Mouse (Mus musculus) liver, embryonic 14.5 days (tissue): ENCODE data around the gene Sema4a. TPM values are rescaled to one million over a fixed set of nuclear protein-coding genes. Genes with fewer than 3 reads are reported as not detected.

ENCODE experiments used
- ATAC-seq: fragments of 200-750 bp; cut with Nextera tagmentation; 2 replicates; pipeline ENCODE4 v1.8.0; 2017; ENCODE audit warnings: moderate number of reproducible peaks, mild to moderate bottlenecking, moderate library complexity; ENCODE audit not compliant: insufficient read depth
- DNase-seq, 3 experiments: peaks; one replicate each; pipeline ENCODE4 v3.0.0-alpha.2; 2012 to 2013; ENCODE audit warnings: low read depth in 3 of 3, low spot score in 3 of 3
- H3K27ac ChIP-seq: fragments of 300-500 bp; sonication (generic); 2 replicates; pipeline ENCODE4 v1.5.1; 2014; ENCODE audit warnings: moderate library complexity, mild to moderate bottlenecking, control low read depth, inconsistent platforms
- H3K27me3 ChIP-seq: fragments of 300-500 bp; sonication (generic); 2 replicates; pipeline ENCODE4 v1.6.1; 2014; ENCODE audit warnings: mild to moderate bottlenecking, low read length, moderate library complexity; ENCODE audit not compliant: control insufficient read depth, insufficient read depth
- H3K36me3 ChIP-seq: fragments of 300-500 bp; sonication (generic); replicated peaks from 2 replicates; pipeline ENCODE4 v1.6.1; 2014; ENCODE audit warnings: low read depth; ENCODE audit not compliant: control insufficient read depth, insufficient read depth
- H3K4me1 ChIP-seq, 2 experiments: fragments of 200-500 bp in 1 of 2; fragments of 300-500 bp in 1 of 2; sonication (generic) in 1 of 2; replicated peaks; 2 replicates each; pipeline ENCODE4 v1.6.1; 2012 to 2014; ENCODE audit warnings: antibody characterized with exemption in 1 of 2, inconsistent platforms in 1 of 2, low read length in 1 of 2; ENCODE audit not compliant: control insufficient read depth in 2 of 2, insufficient read depth in 2 of 2
- H3K4me2 ChIP-seq: fragments of 300-500 bp; sonication (generic); 2 replicates; pipeline ENCODE4 v1.6.1; 2014; ENCODE audit warnings: low read depth, mild to moderate bottlenecking, control low read depth, moderate library complexity
- H3K4me3 ChIP-seq, 2 experiments: fragments of 200-500 bp in 1 of 2; fragments of 300-500 bp in 1 of 2; sonication (generic) in 1 of 2; 2 replicates each; pipeline ENCODE4 v1.5.1; 2012 to 2014; ENCODE audit warnings: low read depth in 2 of 2, low read length in 2 of 2, mild to moderate bottlenecking in 2 of 2, control low read depth in 1 of 2, inconsistent platforms in 1 of 2, moderate library complexity in 1 of 2; ENCODE audit not compliant: insufficient read depth in 1 of 2
- H3K9ac ChIP-seq: fragments of 300-500 bp; sonication (generic); replicated peaks from 2 replicates; pipeline ENCODE4 v1.6.1; 2014; ENCODE audit warnings: mild to moderate bottlenecking, control low read depth, moderate library complexity
- H3K9me3 ChIP-seq: fragments of 300-500 bp; sonication (generic); 2 replicates; pipeline ENCODE4 v1.6.1; 2016; ENCODE audit warnings: low read length, mixed read lengths; ENCODE audit not compliant: control insufficient read depth
- CTCF ChIP-seq: IDR thresholded peaks from 2 replicates; pipeline ENCODE4 v1.5.1; 2016; ENCODE audit warnings: antibody characterized with exemption, low read depth, control low read depth
- EP300 ChIP-seq: IDR thresholded peaks from 2 replicates; pipeline ENCODE4 v1.6.1; 2016; ENCODE audit warnings: antibody characterized with exemption, low read depth
- WGBS: fragments of 180-500 bp; shearing (Covaris S2); extraction: QIAGEN DNeasy Blood & Tissue Kit; methylation state at CpG from one replicate; pipeline ENCODE4 v1.1.7; 2014; ENCODE audit not compliant: insufficient replicate concordance; 5-methylcytosine and 5-hydroxymethylcytosine counted together
- polyA plus RNA-seq, 2 experiments: library from polyadenylated mRNA; depleted of rRNA in 1 of 2; stranded (reverse) in 1 of 2; unstranded in 1 of 2; fragments of >200 nt; fragmentation: Nextera tagmentation in 1 of 2; extraction: Ambion mirVana in 1 of 2; gene quantifications; 2 replicates each; pipeline versions ENCODE4 v1.2.1 to v1.2.3; 2012 to 2014

The Sema4a gene
- polyA plus RNA-seq, 2 experiments = 9.1 to 12.7 TPM

DNA sequence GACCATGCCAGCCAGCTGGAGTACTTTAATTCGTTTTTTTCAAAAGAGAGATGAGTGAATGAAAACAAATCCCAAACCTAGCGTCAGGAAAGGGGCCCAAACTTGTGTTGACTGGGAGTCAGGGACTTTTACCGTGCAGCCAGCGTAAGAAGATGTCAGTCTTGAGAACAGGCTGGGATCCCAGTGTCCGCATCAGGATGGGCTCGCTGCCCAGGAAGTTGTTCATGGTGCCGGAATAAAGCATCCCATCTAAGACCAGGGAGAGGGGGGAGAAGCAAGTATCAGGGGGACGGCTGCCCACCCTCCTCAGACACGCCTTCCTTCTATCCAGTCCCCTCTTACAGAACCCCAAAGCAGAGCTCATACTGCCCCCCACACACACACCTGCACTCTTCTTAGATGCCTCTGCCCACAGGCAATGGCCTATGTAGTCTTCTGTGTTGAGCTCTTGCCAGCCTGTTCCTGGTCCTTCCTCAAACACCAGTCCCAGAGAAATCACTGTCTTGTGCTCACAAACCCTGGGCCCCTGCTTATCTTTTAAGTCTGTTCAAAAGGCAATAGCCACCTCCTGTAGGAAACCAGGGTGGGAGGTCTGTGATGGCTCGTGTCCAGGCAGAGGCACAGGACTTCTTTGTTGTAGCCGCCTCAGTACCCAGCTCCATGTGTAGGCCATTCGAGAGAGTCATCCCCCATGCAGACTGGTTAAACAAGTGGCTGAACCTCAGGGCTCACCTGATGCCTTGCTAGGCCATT is 10.4 kb downstream of the Sema4a start:
- ATAC-seq (no peak), DNase-seq (no peak)
- no peak for TF ChIP-seq CTCF
- no peak for TF ChIP-seq EP300
- H3K36me3 ChIP-seq = no peaks in the 10 kb centered on the region
- H3K9me3 ChIP-seq = no peaks in the 10 kb centered on the region
- no peak overlapping the region for H3K4me2 ChIP-seq
- peaks cover 0 to 10% of the 10 kb centered on the region in 2 experiments; a peak in 1 of 4 replicates for H3K4me1 ChIP-seq
- H3K27me3 ChIP-seq = peaks cover 6% of the 10 kb centered on the region
- H3K27ac ChIP-seq = no peak overlapping the region
- no peak overlapping the region for H3K9ac ChIP-seq
- 66% methylated on average over 12 of the region's 12 CpGs for WGBS
- no peak overlapping the region for H3K4me3 ChIP-seq

DNA sequence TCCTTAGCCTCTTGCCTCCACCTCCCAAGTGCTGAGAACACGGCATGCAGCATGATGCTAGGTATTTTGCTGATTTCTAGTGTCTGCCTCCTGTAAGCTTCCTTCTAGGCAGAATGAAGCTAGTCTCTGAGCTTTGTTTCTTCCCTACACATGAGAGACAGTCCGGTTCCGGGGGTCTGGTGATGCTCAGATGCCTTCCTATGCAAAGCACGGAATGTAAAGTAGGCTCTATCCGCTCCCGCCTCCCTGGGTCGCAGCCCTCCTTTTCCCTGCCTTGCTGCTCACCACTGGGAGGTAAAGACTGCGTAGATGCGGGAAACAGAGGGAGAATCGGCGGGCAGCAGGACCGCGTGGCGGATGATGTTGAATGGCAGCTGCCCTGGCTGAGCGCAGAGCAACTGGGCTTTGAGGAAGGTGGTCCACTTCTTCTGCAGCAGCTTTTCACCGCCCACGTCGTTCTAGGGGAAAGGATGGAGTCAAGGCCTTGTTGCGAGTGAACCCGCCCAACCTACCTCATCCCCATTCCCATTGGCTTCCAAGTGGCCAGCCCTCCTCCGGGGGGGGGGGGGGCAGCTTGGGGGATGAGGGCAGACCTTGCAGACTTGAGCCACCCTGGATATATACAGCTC is 11.5 kb downstream of the Sema4a start:
- Histone ChIP-seq H3K9ac (no peak overlapping the region), H3K4me1 (peaks cover 0 to 8% of the 10 kb centered on the region in 2 experiments; a peak in 1 of 4 replicates), H3K4me2 (no peak overlapping the region), H3K36me3 (no peaks in the 10 kb centered on the region), H3K9me3 (no peaks in the 10 kb centered on the region), H3K4me3 (no peak overlapping the region), H3K27ac (no peak overlapping the region), H3K27me3 (peaks cover 6% of the 10 kb centered on the region; the same call in 1 of the 2 replicates)
- no peak for ATAC-seq
- 18% methylated on average over 21 of the region's 21 CpGs for WGBS
- DNase-seq = no peak
- TF ChIP-seq EP300 = no peak
- TF ChIP-seq CTCF = no peak

DNA sequence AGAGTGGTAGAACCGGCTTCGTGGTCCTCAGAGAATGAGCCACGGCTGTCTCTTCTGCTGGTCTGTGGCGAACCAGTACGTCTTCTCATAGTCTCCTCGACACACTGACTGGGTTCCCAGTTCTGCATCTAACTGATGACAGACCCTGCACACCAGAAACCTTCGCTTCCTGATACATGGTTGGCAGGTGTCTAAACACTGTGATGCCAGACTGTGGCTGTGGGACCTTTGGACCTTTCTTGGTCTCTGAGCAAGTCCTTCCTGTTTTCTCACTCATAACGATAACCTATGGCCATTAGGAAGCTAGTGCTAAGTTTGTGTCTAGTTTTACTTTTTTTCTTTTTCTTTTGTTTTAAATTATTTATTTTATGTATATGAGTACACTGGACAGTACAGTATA is 12.5 kb downstream of the Sema4a start:
- Histone ChIP-seq H3K4me1 (peaks cover 0 to 11% of the 10 kb centered on the region in 2 experiments; a peak in 1 of 4 replicates), H3K9ac (no peak overlapping the region), H3K4me3 (no peak overlapping the region), H3K9me3 (no peaks in the 10 kb centered on the region), H3K27ac (no peak overlapping the region), H3K36me3 (no peaks in the 10 kb centered on the region), H3K4me2 (no peak overlapping the region), H3K27me3 (peaks cover 4% of the 10 kb centered on the region; the same call in 1 of the 2 replicates)
- ATAC-seq (0 out of 2 replicates have a peak, but pooled peaks have one; percentile 6), DNase-seq (no peak)
- TF ChIP-seq EP300 = no peak
- TF ChIP-seq CTCF = no peak
- WGBS = 52% methylated on average over 8 of the region's 8 CpGs

DNA sequence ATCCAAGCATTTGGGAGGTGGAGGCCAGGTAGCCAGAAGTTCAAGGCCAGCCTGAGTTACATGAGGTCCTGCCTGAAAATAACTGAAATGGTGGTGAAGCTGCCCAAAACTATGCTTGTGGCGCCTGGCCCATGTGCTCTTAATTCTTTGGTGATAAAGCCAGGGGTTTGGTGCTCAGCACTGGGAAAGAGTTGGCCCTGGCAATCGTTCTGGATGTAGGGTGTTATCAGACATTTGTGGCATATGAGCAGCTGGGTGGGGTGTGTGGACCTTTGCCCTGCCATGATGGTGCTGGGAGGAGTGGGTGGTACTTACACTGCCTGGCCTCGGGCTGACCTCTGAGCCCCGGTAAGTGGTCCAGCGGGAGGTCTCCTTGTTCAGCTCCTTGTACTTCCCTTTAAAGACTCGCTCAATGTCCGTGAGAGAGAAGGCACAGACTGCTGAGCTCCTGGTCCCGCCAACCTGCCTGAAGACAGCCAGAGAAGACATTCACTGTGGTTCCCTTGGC is 13.3 kb downstream of the Sema4a start:
- Histone ChIP-seq H3K4me2 (no peak overlapping the region), H3K27ac (no peak overlapping the region), H3K4me3 (no peak overlapping the region), H3K9ac (no peak overlapping the region), H3K36me3 (no peaks in the 10 kb centered on the region), H3K27me3 (peaks cover 3% of the 10 kb centered on the region; the same call in 1 of the 2 replicates), H3K4me1 (peaks cover 0 to 12% of the 10 kb centered on the region in 2 experiments; a peak in 2 of 4 replicates), H3K9me3 (no peaks in the 10 kb centered on the region)
- TF ChIP-seq EP300 = no peak
- DNase-seq (no peak), ATAC-seq (no peak)
- 45% methylated on average over 8 of the region's 8 CpGs for WGBS

DNA sequence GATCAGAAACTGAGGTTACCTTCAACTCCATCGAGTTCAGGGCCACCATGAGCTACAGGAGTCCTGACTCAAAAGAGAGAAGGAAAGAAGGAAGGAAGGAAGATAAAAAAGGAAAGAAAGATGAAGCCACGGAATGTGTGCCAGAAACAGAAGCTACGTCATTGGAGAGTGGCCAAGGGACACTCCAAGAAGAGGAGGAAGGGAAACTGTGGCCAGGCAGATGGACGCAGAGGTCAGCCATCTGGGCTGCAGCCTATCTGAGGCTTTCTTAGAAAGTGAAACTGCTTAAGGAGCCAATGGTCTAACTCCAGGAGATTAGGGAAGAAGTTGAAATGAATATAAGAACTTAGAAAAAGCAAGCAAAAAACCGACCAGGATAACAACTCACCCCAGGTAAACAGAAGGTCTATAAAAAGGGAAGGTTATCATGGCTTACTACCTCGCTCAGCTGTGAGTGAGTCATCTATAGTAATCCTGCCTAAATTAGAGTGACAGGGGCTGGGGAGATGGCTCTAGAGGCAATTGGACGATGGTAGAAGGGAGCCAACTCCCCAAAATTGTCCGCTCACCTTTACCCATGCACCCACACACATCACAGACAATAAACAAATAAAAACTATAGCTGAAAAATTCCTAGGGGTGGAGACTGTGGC is 14.4 kb downstream of the Sema4a start:
- no peak overlapping the region for H3K9ac ChIP-seq
- H3K4me1 ChIP-seq = peaks cover 0 to 14% of the 10 kb centered on the region in 2 experiments; a peak in 2 of 4 replicates
- H3K9me3 ChIP-seq = no peaks in the 10 kb centered on the region
- H3K4me2 ChIP-seq = no peak overlapping the region
- TF ChIP-seq EP300 = no peak
- no peak for TF ChIP-seq CTCF
- H3K27ac ChIP-seq = no peak overlapping the region
- H3K36me3 ChIP-seq = no peaks in the 10 kb centered on the region
- H3K4me3 ChIP-seq = no peak overlapping the region
- 34% methylated on average over 8 of the region's 8 CpGs for WGBS
- no peak for DNase-seq
- ATAC-seq = no peak
- peaks cover 3% of the 10 kb centered on the region; the same call in 1 of the 2 replicates for H3K27me3 ChIP-seq
